Mouse (Mus musculus): ENCODE data around the gene Tubb2b. TPM values are rescaled to one million over a fixed set of nuclear protein-coding genes. Genes with fewer than 3 reads are reported as not detected.

The Tubb2b gene
- polyA plus RNA-seq, 1 experiment from 2014 or later, result 36.6 TPM

- peak overlapping the region; percentile 23 for H3K4me3 ChIP-seq (replicated peaks)
- H3K9me3 ChIP-seq (replicated peaks), result no peaks in the 10 kb centered on the region
- peaks cover 46% of the 10 kb centered on the region for H3K4me1 ChIP-seq
- H3K9ac ChIP-seq, result no peak overlapping the region; the same call in 1 of the 2 replicates
- peak overlapping the region; percentile 52 for H3K4me2 ChIP-seq
- WGBS, result 12% methylated on average over 15 of the region's 15 CpGs
- H3K36me3 ChIP-seq, result no peaks in the 10 kb centered on the region
- H3K27ac ChIP-seq, result no peak overlapping the region
- H3K27me3 ChIP-seq, result peaks cover 32% of the 10 kb centered on the region
- no peak for ATAC-seq (replicated peaks; ENCODE audit: low FRiP score)
Observed at GRCm38 (mm10) chr13:34133326-34134071, 3.2 kb upstream of the Tubb2b start.

- Histone ChIP-seq H3K9me3 (replicated peaks) (no peaks in the 10 kb centered on the region), H3K36me3 (no peaks in the 10 kb centered on the region), H3K4me2 (peak overlapping the region; percentile 88), H3K4me1 (peaks cover 46% of the 10 kb centered on the region), H3K9ac (no peak overlapping the region), H3K27me3 (peaks cover 32% of the 10 kb centered on the region), H3K27ac (no peak overlapping the region), H3K4me3 (replicated peaks) (peak overlapping the region; percentile 71; the same call in 1 of the 2 replicates)
- 21% methylated on average over 6 of the region's 6 CpGs for WGBS
- ATAC-seq (replicated peaks; ENCODE audit: low FRiP score), result no peak
Observed at GRCm38 (mm10) chr13:34132875-34133274, 2.6 kb upstream of the Tubb2b start.

- no peaks in the 10 kb centered on the region for H3K36me3 ChIP-seq
- ATAC-seq (replicated peaks; ENCODE audit: low FRiP score), result no peak
- H3K9me3 ChIP-seq (replicated peaks), result no peaks in the 10 kb centered on the region
- 2% methylated on average over 15 of the region's 15 CpGs for WGBS
- H3K9ac ChIP-seq, result 0 out of 2 replicates have a peak overlapping the region, but pooled peaks have one; percentile 1
- H3K27ac ChIP-seq, result peak overlapping the region; percentile 88; the same call in 1 of the 2 replicates
- H3K4me3 ChIP-seq (replicated peaks), result peak overlapping the region; percentile 71
- H3K27me3 ChIP-seq, result peaks cover 32% of the 10 kb centered on the region
- H3K4me2 ChIP-seq, result peak overlapping the region; percentile 88
- peaks cover 46% of the 10 kb centered on the region for H3K4me1 ChIP-seq
Observed at GRCm38 (mm10) chr13:34132299-34132698, 2.0 kb upstream of the Tubb2b start.

GRCm38 (mm10) chr13:34131708-34132060 is 1.4 kb upstream of the Tubb2b start:
- Histone ChIP-seq H3K36me3 (no peaks in the 10 kb centered on the region), H3K4me2 (peak overlapping the region; percentile 88), H3K27ac (peak overlapping the region; percentile 88), H3K4me1 (peaks cover 46% of the 10 kb centered on the region), H3K9me3 (replicated peaks) (no peaks in the 10 kb centered on the region), H3K27me3 (peaks cover 32% of the 10 kb centered on the region), H3K4me3 (replicated peaks) (peak overlapping the region; percentile 71), H3K9ac (peak overlapping the region; percentile 60; the same call in 1 of the 2 replicates)
- no peak for ATAC-seq (replicated peaks; ENCODE audit: low FRiP score)
- WGBS, result 4% methylated on average over 10 of the region's 10 CpGs

- peak; percentile 50 for ATAC-seq (replicated peaks; ENCODE audit: low FRiP score)
- WGBS, result under 1% methylated on average over 24 of the region's 24 CpGs
Observed at GRCm38 (mm10) chr13:34131011-34131707, 893 bp upstream of the Tubb2b start.

GRCm38 (mm10) chr13:34129485-34130225 is 611 bp downstream of the Tubb2b start:
- peak; percentile 43 for ATAC-seq (replicated peaks; ENCODE audit: low FRiP score)
- peak overlapping the region; percentile 88 for H3K27ac ChIP-seq
- under 1% methylated on average over 30 of the region's 31 CpGs for WGBS

More at GRCm38 (mm10) chr13:34131011-34131707, 893 bp upstream of the Tubb2b start:
- Histone ChIP-seq H3K4me1 (peaks cover 50% of the 10 kb centered on the region), H3K4me2 (peak overlapping the region; percentile 88), H3K27me3 (peaks cover 32% of the 10 kb centered on the region), H3K27ac (peak overlapping the region; percentile 88), H3K9ac (peak overlapping the region; percentile 60), H3K4me3 (replicated peaks) (peak overlapping the region; percentile 71), H3K36me3 (no peaks in the 10 kb centered on the region), H3K9me3 (replicated peaks) (no peaks in the 10 kb centered on the region)

GRCm38 (mm10) chr13:34128276-34129114 is 1.8 kb downstream of the Tubb2b start:
- ATAC-seq (replicated peaks; ENCODE audit: low FRiP score), result no peak
- Histone ChIP-seq H3K9me3 (replicated peaks) (no peaks in the 10 kb centered on the region), H3K4me3 (replicated peaks) (peak overlapping the region; percentile 71; the same call in 1 of the 2 replicates), H3K27me3 (peaks cover 23% of the 10 kb centered on the region), H3K4me2 (peak overlapping the region; percentile 88), H3K4me1 (peaks cover 58% of the 10 kb centered on the region), H3K27ac (no peak overlapping the region), H3K36me3 (peaks cover 3% of the 10 kb centered on the region; the same call in 1 of the 2 replicates), H3K9ac (no peak overlapping the region)
- 77% methylated on average over 8 of the region's 9 CpGs for WGBS

More at GRCm38 (mm10) chr13:34129485-34130225, 611 bp downstream of the Tubb2b start:
- peak overlapping the region; percentile 88 for H3K4me2 ChIP-seq
- peak overlapping the region; percentile 60 for H3K9ac ChIP-seq
- H3K4me1 ChIP-seq, result peaks cover 58% of the 10 kb centered on the region
- H3K4me3 ChIP-seq (replicated peaks), result peak overlapping the region; percentile 71
- no peaks in the 10 kb centered on the region for H3K9me3 ChIP-seq (replicated peaks)
- no peaks in the 10 kb centered on the region for H3K36me3 ChIP-seq
- peaks cover 28% of the 10 kb centered on the region for H3K27me3 ChIP-seq

GRCm38 (mm10) chr13:34125711-34126110 is 4.6 kb downstream of the Tubb2b start:
- Histone ChIP-seq H3K27me3 (no peaks in the 10 kb centered on the region), H3K4me1 (peaks cover 31% of the 10 kb centered on the region), H3K36me3 (peaks cover 11% of the 10 kb centered on the region; the same call in 1 of the 2 replicates), H3K4me3 (replicated peaks) (no peak overlapping the region), H3K9me3 (replicated peaks) (no peaks in the 10 kb centered on the region), H3K4me2 (0 out of 2 replicates have a peak overlapping the region, but pooled peaks have one; percentile 10), H3K27ac (no peak overlapping the region; the same call in 1 of the 2 replicates), H3K9ac (no peak overlapping the region)
- ATAC-seq (replicated peaks; ENCODE audit: low FRiP score), result no peak
- 46% methylated on average over 4 of the region's 4 CpGs for WGBS

- Histone ChIP-seq H3K9ac (no peak overlapping the region), H3K27me3 (no peaks in the 10 kb centered on the region), H3K9me3 (replicated peaks) (no peaks in the 10 kb centered on the region), H3K36me3 (peaks cover 11% of the 10 kb centered on the region; the same call in 1 of the 2 replicates), H3K4me2 (no peak overlapping the region), H3K4me1 (peaks cover 11% of the 10 kb centered on the region), H3K27ac (no peak overlapping the region), H3K4me3 (replicated peaks) (no peak overlapping the region)
- 95% methylated on average over 2 of the region's 2 CpGs for WGBS
- no peak for ATAC-seq (replicated peaks; ENCODE audit: low FRiP score)
Observed at GRCm38 (mm10) chr13:34120536-34120935, 9.7 kb downstream of the Tubb2b start.

GRCm38 (mm10) chr13:34119406-34119805 is 10.9 kb downstream of the Tubb2b start:
- 52% methylated on average over 4 of the region's 4 CpGs for WGBS
- no peak overlapping the region for H3K4me3 ChIP-seq (replicated peaks)
- H3K9ac ChIP-seq, result no peak overlapping the region
- H3K9me3 ChIP-seq (replicated peaks), result no peaks in the 10 kb centered on the region
- H3K4me2 ChIP-seq, result no peak overlapping the region
- H3K36me3 ChIP-seq, result peaks cover 11% of the 10 kb centered on the region; the same call in 1 of the 2 replicates
- H3K27ac ChIP-seq, result no peak overlapping the region
- ATAC-seq (replicated peaks; ENCODE audit: low FRiP score), result no peak
- H3K27me3 ChIP-seq, result no peaks in the 10 kb centered on the region
- H3K4me1 ChIP-seq, result 0 out of 2 replicates have a peak, but pooled peaks cover 7% of the 10 kb centered on the region

GRCm38 (mm10) chr13:34118816-34119215 is 11.4 kb downstream of the Tubb2b start:
- 84% methylated on average over 4 of the region's 4 CpGs for WGBS
- H3K36me3 ChIP-seq, result peaks cover 11% of the 10 kb centered on the region; the same call in 1 of the 2 replicates
- no peaks in the 10 kb centered on the region for H3K27me3 ChIP-seq
- ATAC-seq (replicated peaks; ENCODE audit: low FRiP score), result no peak
- no peak overlapping the region for H3K9ac ChIP-seq
- 0 out of 2 replicates have a peak, but pooled peaks cover 3% of the 10 kb centered on the region for H3K4me1 ChIP-seq
- H3K9me3 ChIP-seq (replicated peaks), result no peaks in the 10 kb centered on the region
- no peak overlapping the region for H3K4me3 ChIP-seq (replicated peaks)
- no peak overlapping the region for H3K27ac ChIP-seq
- H3K4me2 ChIP-seq, result no peak overlapping the region
